Mouse (Mus musculus) forebrain, embryonic 16.5 days (tissue): Measurements from ENCODE around the gene Paqr3. TPM values are rescaled to one million over a fixed set of nuclear protein-coding genes. Genes with fewer than 3 reads are reported as not detected.

Experiments used
- ATAC-seq: fragments of 200-750 bp; cut with Nextera tagmentation; 2 replicates; pipeline ENCODE4 v1.8.0; 2017; ENCODE audit warnings: mild to moderate bottlenecking, moderate library complexity
- H3K27ac ChIP-seq: fragments of 300-500 bp; sonication (generic); 2 replicates; pipeline ENCODE4 v1.5.1; 2014; ENCODE audit warnings: low read length, control low read depth
- H3K27me3 ChIP-seq: fragments of 300-500 bp; sonication (generic); replicated peaks from 2 replicates; pipeline ENCODE4 v1.6.1; 2014; ENCODE audit warnings: low read length; ENCODE audit not compliant: control insufficient read depth, insufficient read depth
- H3K36me3 ChIP-seq: fragments of 300-500 bp; sonication (generic); 2 replicates; pipeline ENCODE4 v1.6.1; 2014; ENCODE audit not compliant: control insufficient read depth, insufficient read depth
- H3K4me1 ChIP-seq: fragments of 300-500 bp; sonication (generic); replicated peaks from 2 replicates; pipeline ENCODE4 v1.6.1; 2014; ENCODE audit warnings: low read length; ENCODE audit not compliant: control insufficient read depth, insufficient read depth
- H3K4me2 ChIP-seq: fragments of 300-500 bp; sonication (generic); 2 replicates; pipeline ENCODE4 v1.6.1; 2014; ENCODE audit warnings: mild to moderate bottlenecking, low read length, control low read depth
- H3K4me3 ChIP-seq: fragments of 300-500 bp; sonication (generic); replicated peaks from 2 replicates; pipeline ENCODE4 v1.5.1; 2014; ENCODE audit warnings: mild to moderate bottlenecking, low read length, control low read depth
- H3K9ac ChIP-seq: fragments of 300-500 bp; sonication (generic); replicated peaks from 2 replicates; pipeline ENCODE4 v1.6.1; 2014; ENCODE audit warnings: low read depth, low read length, control low read depth
- H3K9me3 ChIP-seq: fragments of 300-500 bp; sonication (generic); 2 replicates; pipeline ENCODE4 v1.6.1; 2016; ENCODE audit warnings: low read length; ENCODE audit not compliant: control insufficient read depth
- WGBS: fragments of 180-500 bp; shearing (Covaris S2); extraction: QIAGEN DNeasy Blood & Tissue Kit; methylation state at CpG from one replicate; pipeline ENCODE4 v1.1.7; 2014; 5-methylcytosine and 5-hydroxymethylcytosine counted together
- polyA plus RNA-seq: library from polyadenylated mRNA; unstranded; fragments of >200 nt; fragmentation: Nextera tagmentation; extraction: Ambion mirVana; gene quantifications from 2 replicates; pipeline ENCODE4 v1.2.1, GENCODE M21; 2015

Gene Paqr3
- polyA plus RNA-seq, 1 experiment from 2014 or later: 23.3 TPM

- Histone ChIP-seq H3K4me1 (peaks cover 25% of the 10 kb centered on the region), H3K27me3 (no peaks in the 10 kb centered on the region), H3K9me3 (no peaks in the 10 kb centered on the region), H3K27ac (no peak overlapping the region), H3K36me3 (peaks cover 5% of the 10 kb centered on the region; the same call in 1 of the 2 replicates), H3K4me3 (peak overlapping the region; percentile 81), H3K9ac (peak overlapping the region; percentile 87), H3K4me2 (peak overlapping the region; percentile 64)
- 0 out of 2 replicates have a peak, but pooled peaks have one; percentile 8 for ATAC-seq
- 7% methylated on average over 5 of the region's 5 CpGs for WGBS
These were observed 699 bp downstream of the Paqr3 start for GRCm38 (mm10) chr5:97110697-97111096.

- peaks cover 9% of the 10 kb centered on the region for H3K36me3 ChIP-seq
- H3K27ac ChIP-seq: no peak overlapping the region
- peak overlapping the region; percentile 64 for H3K4me2 ChIP-seq
- peaks cover 25% of the 10 kb centered on the region for H3K4me1 ChIP-seq
- H3K9ac ChIP-seq: peak overlapping the region; percentile 87
- H3K4me3 ChIP-seq: peak overlapping the region; percentile 81
- no peak for ATAC-seq
- H3K9me3 ChIP-seq: no peaks in the 10 kb centered on the region
- 21% methylated on average over 2 of the region's 2 CpGs for WGBS
- H3K27me3 ChIP-seq: no peaks in the 10 kb centered on the region
These were observed 1.3 kb downstream of the Paqr3 start for GRCm38 (mm10) chr5:97110133-97110532.

GRCm38 (mm10) chr5:97108333-97108732 lies 3.1 kb downstream of the Paqr3 start:
- Histone ChIP-seq H3K36me3 (peaks cover 11% of the 10 kb centered on the region), H3K27ac (no peak overlapping the region), H3K4me3 (no peak overlapping the region), H3K9ac (0 out of 2 replicates have a peak overlapping the region, but pooled peaks have one; percentile 19), H3K4me2 (no peak overlapping the region; the same call in 1 of the 2 replicates), H3K9me3 (no peaks in the 10 kb centered on the region), H3K4me1 (peaks cover 25% of the 10 kb centered on the region), H3K27me3 (no peaks in the 10 kb centered on the region)
- no peak for ATAC-seq
- WGBS: 87% methylated on average over 5 of the region's 5 CpGs

GRCm38 (mm10) chr5:97099954-97100353 lies 11.4 kb downstream of the Paqr3 start:
- no peak overlapping the region for H3K27ac ChIP-seq
- no peaks in the 10 kb centered on the region for H3K9me3 ChIP-seq
- no peaks in the 10 kb centered on the region for H3K27me3 ChIP-seq
- no peak overlapping the region for H3K9ac ChIP-seq
- H3K4me1 ChIP-seq: no peaks in the 10 kb centered on the region
- peaks cover 18% of the 10 kb centered on the region for H3K36me3 ChIP-seq
- WGBS: 95% methylated on average over 8 of the region's 8 CpGs
- no peak overlapping the region for H3K4me3 ChIP-seq
- no peak overlapping the region for H3K4me2 ChIP-seq
- ATAC-seq: no peak

- 70% methylated on average over 9 of the region's 9 CpGs for WGBS
- no peak overlapping the region for H3K27ac ChIP-seq
These were observed 13.8 kb downstream of the Paqr3 start for GRCm38 (mm10) chr5:97097631-97098041.

GRCm38 (mm10) chr5:97095335-97095734 lies 16.1 kb downstream of the Paqr3 start:
- H3K36me3 ChIP-seq: peaks cover 23% of the 10 kb centered on the region
- H3K4me2 ChIP-seq: no peak overlapping the region
- no peak overlapping the region for H3K9ac ChIP-seq
- H3K4me1 ChIP-seq: no peaks in the 10 kb centered on the region
- WGBS: 84% methylated on average over 11 of the region's 13 CpGs
- H3K27me3 ChIP-seq: no peaks in the 10 kb centered on the region
- no peaks in the 10 kb centered on the region for H3K9me3 ChIP-seq
- no peak overlapping the region for H3K4me3 ChIP-seq
- no peak for ATAC-seq
- no peak overlapping the region for H3K27ac ChIP-seq

More at GRCm38 (mm10) chr5:97097631-97098041, 13.8 kb downstream of the Paqr3 start:
- ATAC-seq: peak; percentile 26; the same call in 1 of the 2 replicates
- Histone ChIP-seq H3K4me3 (no peak overlapping the region), H3K4me2 (no peak overlapping the region), H3K27me3 (no peaks in the 10 kb centered on the region), H3K9ac (no peak overlapping the region), H3K9me3 (no peaks in the 10 kb centered on the region), H3K36me3 (peaks cover 21% of the 10 kb centered on the region), H3K4me1 (no peaks in the 10 kb centered on the region)

GRCm38 (mm10) chr5:97092970-97093369 lies 18.4 kb downstream of the Paqr3 start:
- Histone ChIP-seq H3K36me3 (peaks cover 19% of the 10 kb centered on the region), H3K4me1 (no peaks in the 10 kb centered on the region), H3K4me2 (no peak overlapping the region), H3K27ac (no peak overlapping the region), H3K4me3 (no peak overlapping the region), H3K27me3 (no peaks in the 10 kb centered on the region), H3K9me3 (no peaks in the 10 kb centered on the region), H3K9ac (no peak overlapping the region)
- 81% methylated on average over 8 of the region's 8 CpGs for WGBS
- no peak for ATAC-seq

GRCm38 (mm10) chr5:97090034-97090784 lies 21.2 kb downstream of the Paqr3 start:
- no peak overlapping the region for H3K4me2 ChIP-seq
- no peak overlapping the region for H3K27ac ChIP-seq
- 46% methylated on average over 6 of the region's 6 CpGs for WGBS
- ATAC-seq: no peak
- H3K9ac ChIP-seq: no peak overlapping the region
- H3K9me3 ChIP-seq: no peaks in the 10 kb centered on the region
- no peak overlapping the region for H3K4me3 ChIP-seq
- peaks cover 21% of the 10 kb centered on the region for H3K36me3 ChIP-seq
- no peaks in the 10 kb centered on the region for H3K4me1 ChIP-seq
- no peaks in the 10 kb centered on the region for H3K27me3 ChIP-seq

GRCm38 (mm10) chr5:97089426-97089825 lies 22.0 kb downstream of the Paqr3 start:
- ATAC-seq: no peak

More at GRCm38 (mm10) chr5:97089426-97089825, 22.0 kb downstream of the Paqr3 start:
- Histone ChIP-seq H3K9ac (no peak overlapping the region), H3K4me3 (no peak overlapping the region), H3K4me2 (no peak overlapping the region), H3K27me3 (no peaks in the 10 kb centered on the region), H3K4me1 (no peaks in the 10 kb centered on the region), H3K36me3 (peaks cover 21% of the 10 kb centered on the region), H3K9me3 (no peaks in the 10 kb centered on the region), H3K27ac (no peak overlapping the region)
- WGBS: 86% methylated on average over 3 of the region's 3 CpGs
